In the genomic region with DNA sequence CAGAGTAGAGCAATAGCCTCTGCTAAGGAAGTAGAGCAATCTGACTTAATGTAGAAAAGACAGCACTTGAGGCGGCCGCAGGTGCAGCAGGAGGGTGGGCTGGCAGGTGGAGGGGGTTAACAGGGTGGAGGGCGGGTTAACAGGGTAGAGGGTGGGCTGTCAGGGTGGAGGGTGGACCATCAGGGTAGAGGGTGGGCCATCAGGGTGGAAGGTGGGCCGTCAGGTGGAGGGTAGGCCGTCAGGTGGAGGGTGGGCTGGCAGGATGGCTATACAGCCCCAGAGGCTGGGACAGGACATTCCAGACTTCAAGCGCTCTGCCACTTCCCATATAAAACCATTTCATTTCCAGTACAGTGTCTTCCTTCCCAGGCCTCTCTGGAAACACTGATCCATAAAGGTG, we compare ENCODE assay signal across 15 mouse cellular contexts. TPM values are rescaled to one million over a fixed set of nuclear protein-coding genes. Genes with fewer than 3 reads are reported as not detected.
DNase-seq lines count a peak whose midpoint lies in the region; ATAC-seq lines count a peak whose summit lies in the region.
"Had no signal": no experiment of that assay in that cellular context is flagged by ENCODE, and none has a peak within 500 bp of the region (broad histone marks: within the 10 kb centered on the region; RNA-seq: fewer than 3 reads in every experiment).

No protein-coding gene starts in this region.

- peaks cover 23% of the 10 kb centered on the region for H3K4me1 ChIP-seq in hindbrain, embryonic 10.5 days (replicated peaks)
- peaks cover 2% of the 10 kb centered on the region; the same call in 1 of the 2 replicates for H3K4me1 ChIP-seq in hindbrain, embryonic 11.5 days (replicated peaks; ENCODE audit: control insufficient read depth, insufficient read depth, low read length)
- peaks cover 20% of the 10 kb centered on the region for H3K4me1 ChIP-seq in neural tube, embryonic 12.5 days
- H3K4me1 ChIP-seq in midbrain, embryonic 14.5 days (ENCODE audit: control insufficient read depth, insufficient read depth, low read length): peaks cover 25% of the 10 kb centered on the region
- H3K4me1 ChIP-seq in neural tube, embryonic 15.5 days: peaks cover 31% of the 10 kb centered on the region
- H3K4me1 ChIP-seq: embryonic facial prominence, embryonic 12.5 days; limb, embryonic 15.5 days; lung, embryonic 15.5 days had no signal

- ATAC-seq in hindbrain, embryonic 11.5 days (ENCODE audit: low FRiP score): no peak
- no peak for ATAC-seq in neural tube, embryonic 12.5 days (ENCODE audit: low FRiP score, low read depth)
- ATAC-seq in midbrain, embryonic 14.5 days (ENCODE audit: low FRiP score, low TSS enrichment): no peak
- ATAC-seq in neural tube, embryonic 15.5 days (ENCODE audit: low FRiP score): peak; percentile 45; the same call in 1 of the 2 replicates
- ATAC-seq: intestine, postnatal 0 days had no signal

- H3K27ac ChIP-seq in hindbrain, embryonic 10.5 days: 0 out of 2 replicates have a peak overlapping the region, but pooled peaks have one; percentile 35
- H3K27ac ChIP-seq in hindbrain, embryonic 11.5 days (ENCODE audit: low read depth, low read length): no peak overlapping the region
- H3K27ac ChIP-seq in neural tube, embryonic 12.5 days: no peak overlapping the region
- 0 out of 2 replicates have a peak overlapping the region, but pooled peaks have one; percentile 32 for H3K27ac ChIP-seq in midbrain, embryonic 14.5 days (replicated peaks; ENCODE audit: low read depth, low read length)
- peak overlapping the region; percentile 42 for H3K27ac ChIP-seq in neural tube, embryonic 15.5 days (replicated peaks)
- H3K27ac ChIP-seq: embryonic facial prominence, embryonic 12.5 days; limb, embryonic 15.5 days; liver, embryonic 14.5 days; lung, embryonic 15.5 days had no signal

- H3K27me3 ChIP-seq in hindbrain, embryonic 10.5 days (ENCODE audit: insufficient read depth, poor library complexity, severe bottlenecking): no peaks in the 10 kb centered on the region
- H3K27me3 ChIP-seq in hindbrain, embryonic 11.5 days (ENCODE audit: control insufficient read depth, insufficient read depth, low read length): no peaks in the 10 kb centered on the region
- peaks cover 3% of the 10 kb centered on the region; the same call in 1 of the 2 replicates for H3K27me3 ChIP-seq in neural tube, embryonic 12.5 days (replicated peaks)
- H3K27me3 ChIP-seq in midbrain, embryonic 14.5 days (ENCODE audit: control insufficient read depth, insufficient read depth, low read length): no peaks in the 10 kb centered on the region
- no peaks in the 10 kb centered on the region for H3K27me3 ChIP-seq in neural tube, embryonic 15.5 days (replicated peaks)
- H3K27me3 ChIP-seq: embryonic facial prominence, embryonic 12.5 days; limb, embryonic 15.5 days; lung, embryonic 15.5 days had no signal

- H3K9ac ChIP-seq in hindbrain, embryonic 11.5 days (ENCODE audit: low read depth, low read length): no peak overlapping the region
- peak overlapping the region; percentile 26; the same call in 1 of the 2 replicates for H3K9ac ChIP-seq in neural tube, embryonic 12.5 days
- H3K9ac ChIP-seq in midbrain, embryonic 14.5 days (replicated peaks; ENCODE audit: low read length): no peak overlapping the region
- no peak overlapping the region for H3K9ac ChIP-seq in neural tube, embryonic 15.5 days (replicated peaks)
- H3K9ac ChIP-seq: limb, embryonic 15.5 days; liver, embryonic 14.5 days; lung, embryonic 15.5 days had no signal

- DNase-seq in hindbrain, embryonic 10.5 days (ENCODE audit: low spot score): no peak
- no peak for DNase-seq in hindbrain, embryonic 11.5 days (ENCODE audit: low spot score)
- DNase-seq in neural tube, embryonic 10.5 days (ENCODE audit: extremely low spot score, low spot score): no peak
- no peak for DNase-seq in midbrain, embryonic 14.5 days
- no peak for DNase-seq in lung, postnatal 4 days
- no peak for DNase-seq in adrenal gland, postnatal 36 days
- DNase-seq: thymus, postnatal 25 days had no signal

- H3K36me3 ChIP-seq in hindbrain, embryonic 10.5 days: no peaks in the 10 kb centered on the region
- H3K36me3 ChIP-seq in hindbrain, embryonic 11.5 days (ENCODE audit: control insufficient read depth, insufficient read depth, low read length): no peaks in the 10 kb centered on the region
- no peaks in the 10 kb centered on the region for H3K36me3 ChIP-seq in neural tube, embryonic 12.5 days
- peaks cover 6% of the 10 kb centered on the region; the same call in 1 of the 2 replicates for H3K36me3 ChIP-seq in midbrain, embryonic 14.5 days (ENCODE audit: control insufficient read depth, insufficient read depth, low read length)
- H3K36me3 ChIP-seq in neural tube, embryonic 15.5 days: no peaks in the 10 kb centered on the region
- H3K36me3 ChIP-seq: embryonic facial prominence, embryonic 12.5 days; limb, embryonic 15.5 days; lung, embryonic 15.5 days had no signal

- no peaks in the 10 kb centered on the region for H3K9me3 ChIP-seq in hindbrain, embryonic 10.5 days
- H3K9me3 ChIP-seq in hindbrain, embryonic 11.5 days (ENCODE audit: control insufficient read depth, low read length): no peaks in the 10 kb centered on the region
- no peaks in the 10 kb centered on the region for H3K9me3 ChIP-seq in neural tube, embryonic 12.5 days
- no peaks in the 10 kb centered on the region for H3K9me3 ChIP-seq in midbrain, embryonic 14.5 days (ENCODE audit: control insufficient read depth, low read length)
- H3K9me3 ChIP-seq in neural tube, embryonic 15.5 days (replicated peaks): no peaks in the 10 kb centered on the region
- H3K9me3 ChIP-seq: embryonic facial prominence, embryonic 12.5 days; limb, embryonic 15.5 days; lung, embryonic 15.5 days had no signal

- H3K4me3 ChIP-seq in hindbrain, embryonic 10.5 days: no peak overlapping the region
- H3K4me3 ChIP-seq in hindbrain, embryonic 11.5 days (ENCODE audit: low read depth, low read length): no peak overlapping the region
- no peak overlapping the region for H3K4me3 ChIP-seq in neural tube, embryonic 12.5 days
- H3K4me3 ChIP-seq in midbrain, embryonic 14.5 days (replicated peaks; ENCODE audit: low read depth, low read length): no peak overlapping the region
- no peak overlapping the region for H3K4me3 ChIP-seq in neural tube, embryonic 15.5 days (replicated peaks)
- H3K4me3 ChIP-seq: embryonic facial prominence, embryonic 12.5 days; limb, embryonic 15.5 days; lung, embryonic 15.5 days had no signal

- H3K4me2 ChIP-seq in hindbrain, embryonic 11.5 days (replicated peaks; ENCODE audit: low read depth, low read length): no peak overlapping the region
- H3K4me2 ChIP-seq in neural tube, embryonic 12.5 days (replicated peaks): no peak overlapping the region
- no peak overlapping the region for H3K4me2 ChIP-seq in midbrain, embryonic 14.5 days (ENCODE audit: low read length)
- no peak overlapping the region for H3K4me2 ChIP-seq in neural tube, embryonic 15.5 days
- H3K4me2 ChIP-seq: embryonic facial prominence, embryonic 12.5 days; heart, embryonic 11.5 days; limb, embryonic 15.5 days; lung, embryonic 15.5 days had no signal

- 80% methylated on average over 6 of the region's 6 CpGs for whole genome bisulfite sequencing in hindbrain, embryonic 10.5 days
- 68% methylated on average over 6 of the region's 6 CpGs for WGBS in hindbrain, embryonic 11.5 days
- WGBS in neural tube, embryonic 12.5 days: 54% methylated on average over 6 of the region's 6 CpGs
- WGBS in midbrain, embryonic 14.5 days: 71% methylated on average over 6 of the region's 6 CpGs
- 55% methylated on average over 6 of the region's 6 CpGs for WGBS in neural tube, embryonic 15.5 days

RNA-seq across cellular contexts. Expression of gene Lrrc49, which starts 37.7 kb away (rescaled TPM):
- polyA plus RNA-seq in hindbrain, embryonic 10.5 days (2016; fragmentation: Nextera tagmentation; extraction: Ambion mirVana): 24.8 and 38.6 TPM in 2 replicates
- 54.8 and 60.5 TPM in 2 replicates for polyA plus RNA-seq in hindbrain, embryonic 11.5 days (2014; fragmentation: Nextera tagmentation; extraction: Ambion mirVana)
- polyA plus RNA-seq in neural tube, embryonic 12.5 days (2016; fragmentation: Nextera tagmentation; extraction: Ambion mirVana): 53.8 and 59.4 TPM in 2 replicates
- polyA plus RNA-seq in midbrain, embryonic 14.5 days (2014; fragmentation: Nextera tagmentation; extraction: Ambion mirVana): 74.3 and 90.8 TPM in 2 replicates
- 65.7 and 77.7 TPM in 2 replicates for polyA plus RNA-seq in neural tube, embryonic 15.5 days (2015; fragmentation: Nextera tagmentation; extraction: Ambion mirVana)
- total RNA-seq in adrenal gland, postnatal 36 days (2021): 10 to 100 TPM; 15.3 to 19.4 TPM

Comparison
In these comparisons a context has a peak if more than half of its experiments do, and no peak if none do; other contexts are left out.
1. H3K27ac ChIP-seq: peak in hindbrain, embryonic 10.5 days (single experiment), midbrain, embryonic 14.5 days (single experiment) and neural tube, embryonic 15.5 days (single experiment); none in hindbrain, embryonic 11.5 days (single experiment) and neural tube, embryonic 12.5 days (single experiment).